Mouse (Mus musculus): ENCODE results near the gene Phospho2. TPM values are rescaled to one million over a fixed set of nuclear protein-coding genes. Genes with fewer than 3 reads are reported as not detected.
"Not testable (repeated sequence)": the region's sequence is repeated elsewhere in the genome, so short reads cannot be mapped to it uniquely, and the experiment has no call there.

Phospho2 gene
- polyA plus RNA-seq, 1 experiment from 2014 or later, result 31.5 TPM

DNA sequence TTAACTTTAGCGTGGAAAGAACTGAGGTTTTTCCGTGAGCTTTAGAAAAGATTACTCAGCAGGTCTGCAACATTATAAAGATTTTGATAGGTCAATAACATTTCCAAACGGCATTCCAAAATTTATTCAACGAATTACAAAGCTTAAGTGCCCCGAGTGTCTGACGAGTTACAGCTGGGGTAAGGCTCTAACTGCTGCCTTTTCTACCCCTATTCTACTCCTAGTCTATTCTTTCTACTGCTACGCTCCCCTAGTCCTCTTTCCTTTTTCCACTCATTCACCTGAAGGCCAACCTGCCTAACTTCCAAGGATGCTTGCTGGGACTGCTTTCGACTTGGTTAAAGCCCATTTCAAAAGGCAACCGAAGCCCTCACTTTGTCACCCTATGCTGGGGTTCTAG, 449 bp upstream of the Phospho2 start:
- Histone ChIP-seq H3K36me3 (ENCODE audit: control insufficient read depth, insufficient read depth, low read length) (no peaks in the 10 kb centered on the region; the same call in 1 of the 2 replicates), H3K27ac (replicated peaks; ENCODE audit: low read depth, low read length) (no peak overlapping the region), H3K9ac (ENCODE audit: low read length) (peak overlapping the region; percentile 69), H3K4me2 (ENCODE audit: low read depth, severe bottlenecking) (peak overlapping the region; percentile 53), H3K27me3 (ENCODE audit: control insufficient read depth, insufficient read depth, low read length) (no peaks in the 10 kb centered on the region), H3K9me3 (ENCODE audit: control insufficient read depth, low read length) (no peaks in the 10 kb centered on the region), H3K4me3 (ENCODE audit: low read depth, low read length) (peak overlapping the region; percentile 59), H3K4me1 (ENCODE audit: control insufficient read depth, insufficient read depth, low read length) (no peaks in the 10 kb centered on the region)
- DNase-seq (ENCODE audit: low spot score), result no peak
- ATAC-seq (ENCODE audit: insufficient number of reproducible peaks, low FRiP score, low TSS enrichment, low read depth), result no peak
- WGBS, result 32% methylated on average over 9 of the region's 9 CpGs

DNA sequence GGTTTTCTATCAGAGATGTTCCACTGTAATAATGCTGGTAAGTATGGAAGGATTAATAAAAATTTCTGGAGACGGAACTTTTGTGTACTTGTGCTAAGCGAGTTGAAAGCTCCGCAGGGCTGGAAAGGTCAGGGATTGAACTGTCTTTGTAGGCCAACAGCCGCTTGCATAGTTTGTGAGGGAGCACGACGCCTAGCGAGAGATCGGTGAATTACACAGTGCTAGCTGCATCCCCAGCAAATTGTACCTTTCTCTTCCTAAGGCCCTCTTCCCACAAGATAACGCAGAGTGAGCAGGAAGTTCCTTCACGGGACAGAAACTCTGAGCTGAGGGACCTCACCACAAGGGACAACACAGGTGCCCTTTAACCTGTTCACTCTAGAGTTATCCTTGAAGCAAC, 862 bp downstream of the Phospho2 start:
- peak; percentile 21; the same call in 1 of the 2 replicates for ATAC-seq (ENCODE audit: insufficient number of reproducible peaks, low FRiP score, low TSS enrichment, low read depth)
- H3K4me2 ChIP-seq (ENCODE audit: low read depth, severe bottlenecking), result peak overlapping the region; percentile 53
- peaks cover 2% of the 10 kb centered on the region; the same call in 1 of the 2 replicates for H3K36me3 ChIP-seq (ENCODE audit: control insufficient read depth, insufficient read depth, low read length)
- no peak overlapping the region for H3K27ac ChIP-seq (replicated peaks; ENCODE audit: low read depth, low read length)
- H3K9ac ChIP-seq (ENCODE audit: low read length), result no peak overlapping the region
- no peaks in the 10 kb centered on the region for H3K9me3 ChIP-seq (ENCODE audit: control insufficient read depth, low read length)
- H3K4me3 ChIP-seq (ENCODE audit: low read depth, low read length), result peak overlapping the region; percentile 59
- H3K4me1 ChIP-seq (ENCODE audit: control insufficient read depth, insufficient read depth, low read length), result no peaks in the 10 kb centered on the region
- H3K27me3 ChIP-seq (ENCODE audit: control insufficient read depth, insufficient read depth, low read length), result no peaks in the 10 kb centered on the region
- DNase-seq (ENCODE audit: low spot score), result peak; percentile 92
- 1% methylated on average over 10 of the region's 10 CpGs for WGBS

DNA sequence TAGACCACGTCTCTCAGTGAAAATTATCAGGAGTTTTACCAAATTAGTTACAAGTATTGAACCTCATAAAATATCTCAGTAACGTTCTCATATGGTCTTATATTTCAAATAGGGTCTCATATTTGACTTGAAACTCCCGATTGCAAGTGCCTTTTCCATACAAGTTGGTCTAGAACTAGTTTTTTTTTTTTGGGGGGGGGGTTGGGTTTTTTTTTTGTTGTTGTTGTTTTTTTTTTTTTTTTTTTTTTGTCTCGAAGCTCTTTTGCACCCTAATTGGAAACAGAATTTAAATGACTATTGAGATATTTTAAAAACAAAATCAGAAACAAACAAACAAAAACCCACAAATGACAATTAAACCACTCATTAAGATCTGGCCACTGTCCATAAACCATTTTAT, 1.3 kb downstream of the Phospho2 start:
- Histone ChIP-seq H3K4me1 (ENCODE audit: control insufficient read depth, insufficient read depth, low read length) (no peaks in the 10 kb centered on the region), H3K9me3 (ENCODE audit: control insufficient read depth, low read length) (no peaks in the 10 kb centered on the region), H3K4me2 (ENCODE audit: low read depth, severe bottlenecking) (no peak overlapping the region; the same call in 1 of the 2 replicates), H3K27me3 (ENCODE audit: control insufficient read depth, insufficient read depth, low read length) (no peaks in the 10 kb centered on the region), H3K27ac (replicated peaks; ENCODE audit: low read depth, low read length) (no peak overlapping the region), H3K36me3 (ENCODE audit: control insufficient read depth, insufficient read depth, low read length) (peaks cover 2% of the 10 kb centered on the region; the same call in 1 of the 2 replicates), H3K4me3 (ENCODE audit: low read depth, low read length) (no peak overlapping the region), H3K9ac (ENCODE audit: low read length) (no peak overlapping the region)
- ATAC-seq (ENCODE audit: insufficient number of reproducible peaks, low FRiP score, low TSS enrichment, low read depth) (no peak), DNase-seq (ENCODE audit: low spot score) (no peak)
- WGBS, result 81% methylated on average over 4 of the region's 4 CpGs

DNA sequence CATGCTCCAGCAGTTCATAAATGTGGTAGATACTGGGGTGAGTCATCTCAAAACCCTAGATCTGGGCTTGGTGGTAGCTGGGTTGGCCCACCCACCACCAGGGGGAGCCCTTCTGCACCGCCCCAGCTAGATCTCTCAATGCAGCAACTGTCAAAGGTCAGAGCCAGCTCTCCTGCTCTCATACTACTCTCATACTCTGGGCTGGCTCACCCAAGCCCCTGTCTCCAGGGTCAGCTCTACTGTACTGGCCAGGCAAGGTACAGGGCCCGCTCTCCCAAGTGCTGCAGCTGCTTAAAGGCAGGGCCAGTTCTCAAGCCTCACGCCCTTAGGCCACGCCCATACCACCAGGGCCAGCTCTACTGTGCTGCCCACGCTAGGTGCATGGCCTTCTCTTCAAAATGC, 13.5 kb downstream of the Phospho2 start:
- H3K4me2 ChIP-seq (ENCODE audit: low read depth, severe bottlenecking), result no peak overlapping the region
- no peaks in the 10 kb centered on the region for H3K36me3 ChIP-seq (ENCODE audit: control insufficient read depth, insufficient read depth, low read length)
- H3K4me3 ChIP-seq (ENCODE audit: low read depth, low read length), result no peak overlapping the region
- no peaks in the 10 kb centered on the region for H3K4me1 ChIP-seq (ENCODE audit: control insufficient read depth, insufficient read depth, low read length)
- no peaks in the 10 kb centered on the region for H3K9me3 ChIP-seq (ENCODE audit: control insufficient read depth, low read length)
- H3K27me3 ChIP-seq (ENCODE audit: control insufficient read depth, insufficient read depth, low read length), result no peaks in the 10 kb centered on the region
- DNase-seq (ENCODE audit: low spot score) (peak; percentile 64), ATAC-seq (ENCODE audit: insufficient number of reproducible peaks, low FRiP score, low TSS enrichment, low read depth) (0 out of 2 replicates have a peak, but pooled peaks have one; percentile 54)
- WGBS, result 48% methylated on average over 5 of the region's 5 CpGs
- no peak overlapping the region for H3K9ac ChIP-seq (ENCODE audit: low read length)
- H3K27ac ChIP-seq (replicated peaks; ENCODE audit: low read depth, low read length), result no peak overlapping the region

- Histone ChIP-seq H3K9me3 (ENCODE audit: control insufficient read depth, low read length) (no peaks in the 10 kb centered on the region), H3K4me2 (ENCODE audit: low read depth, severe bottlenecking) (no peak overlapping the region), H3K9ac (ENCODE audit: low read length) (no peak overlapping the region), H3K4me1 (ENCODE audit: control insufficient read depth, insufficient read depth, low read length) (no peaks in the 10 kb centered on the region), H3K4me3 (ENCODE audit: low read depth, low read length) (no peak overlapping the region), H3K36me3 (ENCODE audit: control insufficient read depth, insufficient read depth, low read length) (no peaks in the 10 kb centered on the region), H3K27me3 (ENCODE audit: control insufficient read depth, insufficient read depth, low read length) (no peaks in the 10 kb centered on the region), H3K27ac (replicated peaks; ENCODE audit: low read depth, low read length) (no peak overlapping the region)
- ATAC-seq (ENCODE audit: insufficient number of reproducible peaks, low FRiP score, low TSS enrichment, low read depth) (no peak), DNase-seq (ENCODE audit: low spot score) (no peak)
- WGBS, result 69% methylated on average over 8 of the region's 8 CpGs
Measured at GRCm38 (mm10) chr2:69803756-69804155, 14.3 kb downstream of the Phospho2 start.

DNA sequence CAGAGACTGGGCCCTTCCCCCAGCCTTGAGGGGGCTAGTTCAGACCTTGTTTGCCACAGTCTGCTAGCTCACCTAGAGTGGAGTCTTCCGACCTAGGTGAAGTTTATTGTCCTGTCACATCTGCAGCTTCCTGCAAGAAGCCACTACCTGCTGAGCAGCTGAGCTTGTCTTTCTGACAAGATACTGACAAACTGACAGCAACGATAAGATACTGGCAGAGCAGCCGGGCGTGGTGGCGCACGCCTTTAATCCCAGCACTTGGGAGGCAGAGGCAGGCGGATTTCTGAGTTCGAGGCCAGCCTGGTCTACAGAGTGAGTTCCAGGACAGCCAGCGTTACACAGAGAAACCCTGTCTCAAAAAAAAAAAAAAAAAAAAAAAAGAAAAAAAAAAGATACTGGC, 15.2 kb downstream of the Phospho2 start:
- WGBS, result 90% methylated on average over 8 of the region's 9 CpGs
- H3K27ac ChIP-seq (replicated peaks; ENCODE audit: low read depth, low read length); DNase-seq (ENCODE audit: low spot score); H3K36me3 ChIP-seq (ENCODE audit: control insufficient read depth, insufficient read depth, low read length); ATAC-seq (ENCODE audit: insufficient number of reproducible peaks, low FRiP score, low TSS enrichment, low read depth); H3K4me1 ChIP-seq (ENCODE audit: control insufficient read depth, insufficient read depth, low read length); H3K9me3 ChIP-seq (ENCODE audit: control insufficient read depth, low read length); H3K4me2 ChIP-seq (ENCODE audit: low read depth, severe bottlenecking); H3K9ac ChIP-seq (ENCODE audit: low read length); H3K4me3 ChIP-seq (ENCODE audit: low read depth, low read length); H3K27me3 ChIP-seq (ENCODE audit: control insufficient read depth, insufficient read depth, low read length): not testable (repeated sequence)

DNA sequence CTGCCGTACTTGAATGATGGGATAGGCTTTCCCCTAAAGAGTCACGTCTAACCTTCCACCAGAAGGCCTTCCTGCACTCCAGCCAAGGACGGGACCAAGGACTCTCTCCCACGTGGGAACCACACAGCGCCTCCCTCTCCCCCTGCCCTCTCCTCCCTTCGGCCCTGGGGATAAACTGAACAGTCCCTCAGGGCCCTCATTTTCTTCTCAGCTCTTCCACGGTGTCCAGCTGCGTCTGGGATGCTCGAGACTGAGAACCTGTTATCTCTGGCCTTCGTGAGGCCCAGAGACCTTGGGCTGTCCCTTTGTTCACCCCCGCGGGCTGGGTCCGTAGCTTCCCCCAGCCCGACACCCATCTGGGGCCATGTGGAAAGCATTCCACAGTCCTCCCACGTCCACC, 20.7 kb downstream of the Phospho2 start:
- 75% methylated on average over 15 of the region's 15 CpGs for WGBS
- no peaks in the 10 kb centered on the region for H3K9me3 ChIP-seq (ENCODE audit: control insufficient read depth, low read length)
- no peak overlapping the region for H3K27ac ChIP-seq (replicated peaks; ENCODE audit: low read depth, low read length)
- H3K4me3 ChIP-seq (ENCODE audit: low read depth, low read length), result no peak overlapping the region
- ATAC-seq (ENCODE audit: insufficient number of reproducible peaks, low FRiP score, low TSS enrichment, low read depth), result no peak
- H3K36me3 ChIP-seq (ENCODE audit: control insufficient read depth, insufficient read depth, low read length), result no peaks in the 10 kb centered on the region
- no peak for DNase-seq (ENCODE audit: low spot score)
- no peaks in the 10 kb centered on the region for H3K27me3 ChIP-seq (ENCODE audit: control insufficient read depth, insufficient read depth, low read length)
- no peaks in the 10 kb centered on the region for H3K4me1 ChIP-seq (ENCODE audit: control insufficient read depth, insufficient read depth, low read length)
- H3K4me2 ChIP-seq (ENCODE audit: low read depth, severe bottlenecking), result no peak overlapping the region
- no peak overlapping the region for H3K9ac ChIP-seq (ENCODE audit: low read length)

DNA sequence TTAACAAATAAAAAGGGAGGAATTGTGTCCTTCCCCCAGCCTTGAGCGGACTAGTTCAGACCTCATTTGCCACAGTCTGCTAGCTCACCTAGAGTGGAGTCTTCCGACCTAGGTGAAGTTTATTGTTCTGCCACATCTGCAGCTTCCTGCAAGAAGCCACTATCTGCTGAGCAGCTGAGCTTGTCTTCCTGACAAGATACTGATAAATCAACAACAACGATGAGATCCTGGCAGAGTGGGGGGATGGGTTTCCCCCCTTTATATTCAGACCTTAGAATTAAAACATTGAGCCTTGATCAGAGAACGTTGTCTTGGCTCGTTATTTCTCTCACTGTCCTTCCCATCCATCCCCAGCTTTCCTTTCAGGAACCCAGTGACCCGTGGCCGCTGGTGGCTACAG, 21.9 kb downstream of the Phospho2 start:
- H3K4me1 ChIP-seq (ENCODE audit: control insufficient read depth, insufficient read depth, low read length); H3K36me3 ChIP-seq (ENCODE audit: control insufficient read depth, insufficient read depth, low read length); DNase-seq (ENCODE audit: low spot score); H3K4me3 ChIP-seq (ENCODE audit: low read depth, low read length); H3K4me2 ChIP-seq (ENCODE audit: low read depth, severe bottlenecking); H3K9ac ChIP-seq (ENCODE audit: low read length); H3K27me3 ChIP-seq (ENCODE audit: control insufficient read depth, insufficient read depth, low read length); H3K27ac ChIP-seq (replicated peaks; ENCODE audit: low read depth, low read length); ATAC-seq (ENCODE audit: insufficient number of reproducible peaks, low FRiP score, low TSS enrichment, low read depth); H3K9me3 ChIP-seq (ENCODE audit: control insufficient read depth, low read length): not testable (repeated sequence)
- 76% methylated on average over 7 of the region's 7 CpGs for WGBS

- DNase-seq (ENCODE audit: low spot score) (no peak), ATAC-seq (ENCODE audit: insufficient number of reproducible peaks, low FRiP score, low TSS enrichment, low read depth) (no peak)
- no peak overlapping the region for H3K27ac ChIP-seq (replicated peaks; ENCODE audit: low read depth, low read length)
- no peaks in the 10 kb centered on the region for H3K27me3 ChIP-seq (ENCODE audit: control insufficient read depth, insufficient read depth, low read length)
- no peak overlapping the region for H3K4me2 ChIP-seq (ENCODE audit: low read depth, severe bottlenecking)
- no peaks in the 10 kb centered on the region for H3K36me3 ChIP-seq (ENCODE audit: control insufficient read depth, insufficient read depth, low read length)
- no peak overlapping the region for H3K4me3 ChIP-seq (ENCODE audit: low read depth, low read length)
- H3K9me3 ChIP-seq (ENCODE audit: control insufficient read depth, low read length), result no peaks in the 10 kb centered on the region
- H3K9ac ChIP-seq (ENCODE audit: low read length), result no peak overlapping the region
- 84% methylated on average over 5 of the region's 5 CpGs for WGBS
- no peaks in the 10 kb centered on the region for H3K4me1 ChIP-seq (ENCODE audit: control insufficient read depth, insufficient read depth, low read length)
Measured at GRCm38 (mm10) chr2:69816575-69816974, 27.2 kb downstream of the Phospho2 start.

Data from limb, embryonic 11.5 days (tissue).